In genomic region chr1:84525514-84525913, GRCm38 (mm10) we compare ENCODE assay signal across 20 mouse cellular contexts.
DNase-seq lines count a peak whose midpoint lies in the region; ATAC-seq and TF ChIP-seq lines count a peak whose summit lies in the region.
"Had no signal": no experiment of that assay in that cellular context is flagged by ENCODE, and none has a peak within 500 bp of the region (broad histone marks: within the 10 kb centered on the region; RNA-seq: fewer than 3 reads in every experiment).

No protein-coding gene starts in this region.

- no peak for ATAC-seq in kidney, embryonic 16.5 days (ENCODE audit: low FRiP score, low TSS enrichment)
- ATAC-seq in lung, embryonic 14.5 days (ENCODE audit: insufficient read depth) = peak; percentile 56; the same call in 1 of the 2 replicates
- no peak for ATAC-seq in frontal cortex, adult (ENCODE audit: low TSS enrichment)
- ATAC-seq: CD4-positive, CD25-positive, alpha-beta regulatory T cell, adult 4 months; forebrain, embryonic 16.5 days; hindbrain, embryonic 16.5 days had no signal

- no peak overlapping the region for H3K27ac ChIP-seq in kidney, adult 2 months (ENCODE audit: insufficient read depth, low read depth, low read length)
- no peak overlapping the region for H3K27ac ChIP-seq in kidney, embryonic 16.5 days (ENCODE audit: low read length)
- H3K27ac ChIP-seq in lung, embryonic 14.5 days (ENCODE audit: low read depth) = no peak overlapping the region
- H3K27ac ChIP-seq: embryonic facial prominence, embryonic 13.5 days; forebrain, embryonic 12.5 days; heart, embryonic 13.5 days had no signal

- no peaks in the 10 kb centered on the region for H3K4me1 ChIP-seq in kidney, adult 2 months (ENCODE audit: control insufficient read depth, insufficient read depth, low read length)
- H3K4me1 ChIP-seq in kidney, embryonic 16.5 days (ENCODE audit: insufficient read depth, low read length) = no peaks in the 10 kb centered on the region
- H3K4me1 ChIP-seq in lung, embryonic 14.5 days (ENCODE audit: insufficient read depth) = no peaks in the 10 kb centered on the region
- H3K4me1 ChIP-seq: embryonic facial prominence, embryonic 13.5 days; forebrain, embryonic 12.5 days; heart, embryonic 13.5 days had no signal

- H3K27me3 ChIP-seq in kidney, adult 2 months (replicated peaks; ENCODE audit: control insufficient read depth, insufficient read depth, low read length) = no peaks in the 10 kb centered on the region
- no peaks in the 10 kb centered on the region for H3K27me3 ChIP-seq in kidney, embryonic 16.5 days (ENCODE audit: insufficient read depth, low read length)
- no peaks in the 10 kb centered on the region for H3K27me3 ChIP-seq in lung, embryonic 14.5 days (ENCODE audit: insufficient read depth, low read length)
- H3K27me3 ChIP-seq: embryonic facial prominence, embryonic 13.5 days; forebrain, embryonic 12.5 days; heart, embryonic 13.5 days had no signal

- 80% methylated on average over 3 of the region's 3 CpGs for WGBS in kidney, adult 2 months
- WGBS in kidney, embryonic 16.5 days = 76% methylated on average over 3 of the region's 3 CpGs
- WGBS in lung, embryonic 14.5 days = 71% methylated on average over 3 of the region's 3 CpGs

- H3K4me3 ChIP-seq in kidney, adult 2 months (ENCODE audit: insufficient read depth, low read depth, low read length) = no peak overlapping the region
- H3K4me3 ChIP-seq in kidney, embryonic 16.5 days (ENCODE audit: low read length) = no peak overlapping the region
- H3K4me3 ChIP-seq in lung, embryonic 14.5 days (ENCODE audit: low read depth, low read length) = no peak overlapping the region
- H3K4me3 ChIP-seq: embryonic facial prominence, embryonic 13.5 days; forebrain, embryonic 12.5 days; heart, embryonic 13.5 days had no signal

- no peak overlapping the region for H3K9ac ChIP-seq in kidney, embryonic 16.5 days (replicated peaks; ENCODE audit: low read length)
- no peak overlapping the region for H3K9ac ChIP-seq in lung, embryonic 14.5 days
- H3K9ac ChIP-seq: embryonic facial prominence, embryonic 13.5 days; forebrain, embryonic 12.5 days; heart, embryonic 13.5 days had no signal

- DNase-seq in kidney, adult 2 months = peak; percentile 4
- DNase-seq in lung, embryonic 14.5 days = peak; percentile 60
- DNase-seq in lung, postnatal 36 days = no peak
- peak; percentile 27 for DNase-seq in 3T3-L1 (ENCODE audit: low read depth, low spot score)
- peak; percentile 29 for DNase-seq in lung, postnatal 10 days
- DNase-seq: adrenal gland, adult 8-10 months; B cell, adult 2 months; cerebellum, adult 11 months; cerebellum, adult 9-10 months; cerebellum, postnatal 36 days; heart, postnatal 36 days had no signal

- no peak for TF ChIP-seq CTCF in kidney, adult 2 months (conservative IDR thresholded peaks at IDR 0.05; ENCODE audit: insufficient read depth, insufficient read length, low read depth, low read length)
- no peak for TF ChIP-seq CTCF in lung, embryonic 14.5 days (IDR thresholded peaks at IDR 0.05; ENCODE audit: low read depth)

- TF ChIP-seq POLR2A in kidney, adult 2 months (IDR thresholded peaks at IDR 0.05; ENCODE audit: low read depth, low read length) = no peak

- no peak overlapping the region for H3K4me2 ChIP-seq in kidney, embryonic 16.5 days (replicated peaks; ENCODE audit: low read depth, low read length)
- no peak overlapping the region for H3K4me2 ChIP-seq in lung, embryonic 14.5 days
- H3K4me2 ChIP-seq: embryonic facial prominence, embryonic 13.5 days; forebrain, embryonic 12.5 days; heart, embryonic 13.5 days had no signal

- no peaks in the 10 kb centered on the region for H3K9me3 ChIP-seq in kidney, embryonic 16.5 days (ENCODE audit: low read length)
- H3K9me3 ChIP-seq in lung, embryonic 14.5 days (ENCODE audit: low read depth, low read length) = no peaks in the 10 kb centered on the region
- H3K9me3 ChIP-seq: embryonic facial prominence, embryonic 13.5 days; forebrain, embryonic 12.5 days; heart, embryonic 13.5 days had no signal

- H3K36me3 ChIP-seq in kidney, adult 2 months (ENCODE audit: control insufficient read depth, insufficient read depth, low read length) = no peaks in the 10 kb centered on the region
- no peaks in the 10 kb centered on the region for H3K36me3 ChIP-seq in kidney, embryonic 16.5 days (ENCODE audit: insufficient read depth, low read length)
- H3K36me3 ChIP-seq in lung, embryonic 14.5 days (ENCODE audit: insufficient read depth) = no peaks in the 10 kb centered on the region
- H3K36me3 ChIP-seq: embryonic facial prominence, embryonic 13.5 days; forebrain, embryonic 12.5 days; G1E; heart, embryonic 13.5 days had no signal
